Mouse (Mus musculus): Measurements from ENCODE around the gene Lmx1b.
A peak's percentile ranks its signal among the peaks of the same experiment; 100 is the strongest.

The Lmx1b gene

DNA sequence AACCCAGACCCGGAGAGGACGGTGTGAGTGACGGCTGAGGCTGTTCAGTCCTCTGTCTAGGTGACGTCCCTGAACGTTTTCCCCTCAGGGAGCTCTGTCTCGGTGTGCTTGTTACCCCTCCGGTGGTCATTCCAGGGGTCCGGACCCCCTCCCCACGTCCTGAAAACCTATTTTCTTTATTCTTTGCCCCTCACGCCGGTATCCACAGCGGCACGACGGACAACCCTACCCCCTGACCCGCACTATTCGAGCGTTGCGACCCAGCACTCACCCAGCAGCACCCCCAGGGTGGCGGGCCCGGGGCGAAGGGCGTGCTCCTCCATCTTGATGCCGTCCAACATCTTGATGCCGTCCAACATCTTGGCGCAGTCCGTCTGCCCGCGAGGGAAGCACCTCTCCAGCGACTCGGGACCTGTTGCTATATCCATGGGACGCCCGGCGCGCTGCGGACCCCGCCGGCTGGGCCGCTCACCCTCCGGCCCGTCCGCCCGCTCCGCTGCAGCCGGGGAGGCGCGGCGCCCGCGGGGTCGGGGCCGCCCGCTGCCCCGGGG is at the start of gene Lmx1b:
TSS of gene Lmx1b (minus strand) at position 341 of the 551 bp plus-strand sequence.
- DNase-seq (ENCODE audit: low read depth, low spot score) = no peak

DNA sequence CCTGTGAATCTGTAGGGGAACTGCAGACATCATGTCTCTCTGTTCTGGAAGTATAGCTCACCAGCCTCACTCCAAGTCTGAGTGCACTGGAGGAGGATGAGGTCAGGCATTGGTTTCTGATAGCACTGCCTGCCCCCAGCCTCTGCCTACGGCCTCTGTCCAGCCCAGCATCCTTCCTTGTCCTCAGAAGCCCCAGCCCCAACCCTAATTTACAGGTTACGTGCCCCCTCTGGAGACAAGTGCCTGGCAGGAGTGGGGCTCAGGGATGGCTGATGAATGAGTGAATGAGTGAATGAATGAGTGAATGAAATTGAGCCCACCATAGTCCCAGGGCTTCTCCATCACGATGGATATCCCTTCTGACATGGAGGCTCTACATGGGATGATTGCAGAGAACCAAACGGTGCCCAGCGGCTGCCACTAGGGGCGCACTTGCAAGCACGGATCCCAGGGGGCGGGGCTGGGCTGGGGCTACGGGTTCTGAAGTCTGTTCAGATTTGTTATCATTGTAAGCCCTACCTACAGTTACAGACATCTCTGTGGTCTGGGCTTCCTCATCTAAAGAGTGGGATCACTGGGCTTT is 49.7 kb upstream of the Lmx1b start:
- DNase-seq (ENCODE audit: low read depth, low spot score) = no peak

DNA sequence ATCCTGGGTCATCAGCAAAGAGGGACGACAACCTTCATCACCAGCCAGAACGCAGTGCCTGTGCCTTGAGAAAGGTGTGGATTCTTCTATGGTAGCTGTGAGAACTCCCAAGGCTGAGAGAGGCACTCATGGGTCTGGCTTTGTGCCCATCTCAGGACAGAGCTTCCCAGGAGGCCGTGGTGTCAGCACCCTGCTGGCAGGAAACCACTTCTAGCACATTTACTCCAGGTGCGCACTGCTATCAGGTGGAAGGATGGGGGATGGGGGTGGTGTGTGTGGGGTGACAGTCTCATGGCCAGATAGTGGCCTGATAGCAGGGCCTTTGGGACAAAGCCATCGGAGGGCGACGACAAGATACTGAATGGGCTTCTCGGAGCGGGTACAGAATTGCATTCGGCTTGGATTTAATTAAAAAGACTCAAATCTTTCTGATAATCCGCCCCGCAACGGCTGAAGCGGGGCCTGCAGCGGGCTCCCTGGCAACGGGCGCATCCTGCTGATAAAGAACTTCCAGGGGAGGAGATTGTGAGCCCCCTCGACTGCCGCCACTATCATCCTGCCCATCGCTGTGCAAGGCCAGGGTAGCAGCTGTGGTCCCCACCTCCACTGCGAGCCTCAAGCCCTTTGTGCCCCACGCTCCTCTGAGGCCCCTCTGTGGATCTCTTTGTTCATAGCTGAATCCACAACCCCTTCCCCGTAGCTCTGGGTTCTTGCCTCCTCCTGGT is 49.0 kb upstream of the Lmx1b start:
- DNase-seq (ENCODE audit: low read depth, low spot score) = no peak

DNA sequence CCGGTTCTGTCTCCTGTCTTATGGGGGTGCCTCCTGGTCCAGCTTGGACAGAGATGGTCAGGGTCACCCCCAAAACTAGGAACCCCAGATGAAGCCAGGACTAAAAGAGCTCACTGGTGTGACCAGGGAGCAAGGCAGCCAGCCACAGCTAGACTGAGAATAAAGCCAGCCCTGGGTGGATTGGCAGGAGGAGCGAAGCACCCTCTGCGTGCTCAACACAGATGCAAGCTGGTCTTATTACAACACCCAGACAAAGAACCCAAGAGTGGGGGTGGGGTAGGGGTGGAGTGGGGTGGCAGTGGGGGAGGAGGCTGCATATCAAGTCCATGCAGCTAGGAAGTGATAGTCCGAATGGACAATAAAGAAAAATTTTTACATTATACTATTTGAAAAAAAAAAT is 43.3 kb upstream of the Lmx1b start:
- no peak for DNase-seq (ENCODE audit: low read depth, low spot score)

DNA sequence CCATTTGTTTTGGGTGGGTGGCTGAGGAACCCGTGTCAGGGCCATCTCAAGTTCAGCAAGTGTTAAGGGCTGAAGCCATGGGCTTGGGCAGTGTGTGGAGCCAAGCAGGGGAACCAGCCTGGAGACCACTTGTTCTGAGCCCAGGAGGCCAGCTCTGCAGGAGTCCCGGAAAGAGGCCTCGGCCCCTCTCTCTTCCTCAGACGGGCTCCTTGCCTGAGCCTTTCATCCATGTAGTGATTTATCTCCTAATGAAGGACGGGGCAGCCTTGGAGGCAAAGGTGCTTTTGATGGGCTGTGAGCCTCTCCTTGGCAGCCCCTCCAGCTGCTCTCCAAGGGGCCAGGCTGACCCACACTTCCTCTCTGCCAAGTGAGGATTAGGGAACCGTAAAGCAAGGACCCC is 42.8 kb upstream of the Lmx1b start:
- no peak for DNase-seq (ENCODE audit: low read depth, low spot score)

DNA sequence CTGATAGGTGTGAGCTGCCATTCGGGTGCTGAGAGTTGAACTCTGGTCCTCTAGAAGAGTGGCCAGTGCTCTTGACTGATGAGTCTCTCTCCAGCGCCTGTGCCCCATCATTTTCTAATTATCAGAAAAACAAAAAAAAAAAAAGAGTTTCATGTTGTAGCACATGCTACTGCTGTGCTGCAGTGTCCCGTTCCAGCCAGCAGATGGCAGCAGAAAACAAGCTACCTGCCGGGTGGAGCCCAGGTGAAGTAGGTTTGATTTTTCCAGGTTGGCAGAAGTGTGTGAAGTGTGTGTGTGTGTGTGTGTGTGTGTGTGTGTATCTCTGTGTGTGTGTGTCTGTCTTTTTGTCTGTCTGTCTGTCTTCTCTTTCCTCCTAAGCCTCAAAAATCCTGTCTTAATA is 41.9 kb upstream of the Lmx1b start:
- DNase-seq (ENCODE audit: low read depth, low spot score) = peak; percentile 2

DNA sequence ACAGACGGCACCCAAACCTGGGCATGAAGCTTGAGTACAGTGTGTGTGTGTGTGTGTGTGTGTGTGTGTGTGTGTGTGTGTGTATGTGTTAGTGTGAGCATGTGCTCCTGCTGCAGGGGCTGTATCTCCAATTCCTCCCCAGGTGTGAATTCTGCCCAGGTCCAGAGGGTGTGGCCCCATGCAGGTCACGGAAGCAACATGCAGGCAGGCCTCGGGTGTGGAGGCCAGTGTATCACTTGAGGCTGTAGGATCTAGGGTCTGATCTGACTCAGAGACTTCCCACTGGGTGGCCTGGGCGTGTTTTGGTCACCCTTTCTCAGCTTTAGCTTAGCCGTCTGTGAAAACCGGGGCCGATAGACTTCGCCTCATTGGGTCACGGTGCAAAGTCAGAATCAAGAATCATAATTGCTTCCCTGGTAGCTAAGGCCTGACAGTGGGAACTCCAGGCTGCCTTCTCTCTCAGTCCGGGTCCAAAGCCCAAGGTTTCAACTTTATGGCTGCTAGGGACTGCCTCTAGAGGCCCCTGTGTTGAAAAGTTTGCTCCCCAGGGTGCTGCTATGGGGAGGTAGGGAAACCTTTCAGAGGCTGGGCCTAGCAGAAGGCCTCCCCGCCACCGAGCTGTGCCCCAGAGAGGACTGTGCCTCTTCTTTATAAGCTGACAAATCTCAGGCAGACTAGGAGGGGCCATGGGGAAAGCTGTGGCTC is 38.8 kb upstream of the Lmx1b start:
- no peak for DNase-seq (ENCODE audit: low read depth, low spot score)

DNA sequence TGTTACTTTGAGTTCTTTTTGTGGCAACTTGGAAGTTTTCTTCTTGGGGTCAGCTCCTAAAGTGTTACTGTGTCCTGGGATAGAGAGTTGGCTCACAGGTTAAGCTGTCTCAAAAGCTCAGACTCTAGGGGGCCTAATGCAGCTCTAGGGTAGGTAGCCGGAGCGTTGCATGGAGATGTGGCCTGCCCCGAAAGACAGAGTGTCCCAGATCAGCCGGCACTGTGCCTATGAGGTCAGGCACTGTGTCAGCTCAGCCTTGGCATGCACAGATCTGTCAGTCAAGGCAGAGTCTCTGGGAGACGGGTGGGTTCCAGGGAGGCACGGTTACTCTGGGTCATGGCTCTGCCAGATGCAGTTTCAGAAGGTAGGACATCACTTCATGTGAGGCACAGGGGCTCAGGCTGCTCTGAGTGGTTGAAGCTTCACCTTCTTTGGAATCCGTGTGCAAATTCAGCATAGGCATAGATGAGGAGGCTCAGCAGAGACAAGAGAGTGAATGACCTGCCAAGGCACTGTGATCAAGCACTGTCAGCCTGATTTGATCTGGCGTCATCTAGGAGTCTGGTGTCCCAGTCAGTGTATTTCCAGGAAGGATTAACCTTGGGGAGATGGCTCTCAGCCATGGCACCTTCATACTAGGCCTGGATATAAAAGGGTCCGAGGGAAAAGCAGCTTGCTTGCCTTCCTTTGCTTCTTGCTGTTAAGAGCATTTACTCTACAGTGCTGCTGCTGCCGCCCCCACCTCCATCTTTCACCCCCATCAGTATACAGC is 32.6 kb upstream of the Lmx1b start:
- no peak for DNase-seq (ENCODE audit: low read depth, low spot score)

DNA sequence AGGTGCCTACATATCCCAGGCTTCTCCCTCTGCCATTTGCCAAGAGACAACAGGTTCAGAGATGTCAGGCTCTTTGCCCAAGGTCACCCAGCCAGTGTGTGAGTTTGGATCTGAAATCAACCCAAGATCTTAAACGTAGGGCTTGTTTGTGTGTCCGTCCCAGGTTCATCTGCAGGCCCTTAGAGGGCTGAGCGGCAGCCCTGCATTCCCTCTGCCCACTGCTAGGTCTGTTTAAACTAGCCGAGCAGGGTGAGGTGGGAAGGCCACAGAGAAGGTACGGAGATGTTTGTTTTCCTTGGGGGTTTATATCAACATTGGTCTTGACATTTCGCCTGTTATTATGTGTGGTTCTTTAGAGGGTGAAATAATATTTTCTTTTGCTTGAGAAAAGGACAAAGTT is 28.4 kb upstream of the Lmx1b start:
- no peak for DNase-seq (ENCODE audit: low read depth, low spot score)

DNA sequence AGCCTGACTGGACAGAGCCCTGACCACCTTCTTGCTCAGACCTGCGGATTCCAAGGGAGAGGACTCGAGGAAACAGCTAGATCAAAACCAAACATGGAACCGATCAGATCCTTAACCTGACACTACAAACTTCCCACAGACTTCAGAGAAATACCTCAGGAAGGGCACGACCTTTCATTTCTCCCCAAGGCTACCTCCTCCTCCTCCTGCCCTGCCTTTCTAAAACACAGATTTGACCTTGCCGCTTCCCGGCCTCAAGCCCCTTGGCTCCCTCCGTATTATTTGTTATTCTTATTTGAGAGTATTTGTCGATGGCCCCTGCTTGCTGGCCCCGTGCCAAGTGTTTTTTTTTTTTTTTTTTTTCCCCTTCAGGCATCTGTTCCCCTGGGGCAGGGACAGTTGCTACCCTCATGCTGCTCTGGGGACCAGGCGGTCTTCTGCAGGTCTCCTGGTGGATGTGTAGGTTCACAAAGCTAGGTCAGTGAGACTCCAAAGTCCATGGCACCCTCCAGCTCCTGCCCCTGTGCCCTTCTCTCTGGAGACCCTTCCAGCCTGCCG is 26.2 kb upstream of the Lmx1b start:
- DNase-seq (ENCODE audit: low read depth, low spot score) = no peak

DNA sequence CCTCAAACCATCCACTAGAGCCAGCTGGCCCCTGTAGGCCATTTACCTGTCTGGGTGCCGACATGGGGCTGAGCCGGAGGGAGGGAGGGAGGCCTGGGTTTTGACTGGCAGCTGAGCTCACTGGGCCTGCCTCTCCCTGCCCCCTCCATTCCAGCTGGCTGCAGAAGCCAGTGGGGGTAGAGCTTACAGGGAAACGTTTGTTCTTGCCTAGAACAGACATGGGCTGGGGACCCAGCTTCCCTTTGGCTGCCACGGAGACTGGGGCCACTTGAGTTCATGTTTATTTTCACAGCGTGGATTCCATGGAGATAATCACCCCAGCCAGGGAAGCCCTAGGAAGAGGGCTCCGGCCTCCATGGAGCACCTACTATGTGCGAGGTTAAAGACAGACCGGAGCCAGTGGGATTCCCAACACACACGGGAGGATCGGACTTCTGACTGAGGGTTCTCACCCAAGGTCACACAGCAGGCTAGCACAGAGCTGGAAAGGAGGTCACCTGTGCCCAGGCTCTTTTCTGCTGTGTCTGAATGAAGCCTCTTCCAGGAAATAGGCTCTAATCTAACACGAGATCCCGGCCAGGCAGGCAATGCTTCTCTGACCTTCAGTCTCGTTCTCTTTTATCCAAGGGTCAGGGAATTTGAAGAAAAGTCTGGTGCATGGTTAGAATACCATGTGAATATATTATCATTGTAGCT is 25.2 kb upstream of the Lmx1b start:
- no peak for DNase-seq (ENCODE audit: low read depth, low spot score)

DNA sequence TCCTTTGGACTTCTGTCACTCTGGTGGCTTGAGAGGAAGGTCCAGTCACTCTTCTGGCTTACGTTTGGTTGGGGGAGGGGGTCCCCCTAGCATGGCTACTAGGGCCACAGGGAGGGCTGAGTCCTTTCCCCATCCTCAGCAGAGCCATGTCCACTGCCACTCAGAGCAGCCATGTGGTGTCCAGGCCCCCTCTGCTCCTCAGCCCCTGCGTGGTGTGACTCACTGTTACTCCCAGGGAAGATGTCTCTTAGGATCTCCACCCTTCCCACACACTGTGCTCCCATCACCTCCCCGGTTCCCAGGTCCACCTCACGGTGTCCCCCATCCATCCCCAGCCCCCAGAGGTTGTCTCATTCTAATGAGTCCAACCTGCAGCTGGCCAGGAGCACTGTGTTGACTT is 24.4 kb upstream of the Lmx1b start:
- no peak for DNase-seq (ENCODE audit: low read depth, low spot score)

DNA sequence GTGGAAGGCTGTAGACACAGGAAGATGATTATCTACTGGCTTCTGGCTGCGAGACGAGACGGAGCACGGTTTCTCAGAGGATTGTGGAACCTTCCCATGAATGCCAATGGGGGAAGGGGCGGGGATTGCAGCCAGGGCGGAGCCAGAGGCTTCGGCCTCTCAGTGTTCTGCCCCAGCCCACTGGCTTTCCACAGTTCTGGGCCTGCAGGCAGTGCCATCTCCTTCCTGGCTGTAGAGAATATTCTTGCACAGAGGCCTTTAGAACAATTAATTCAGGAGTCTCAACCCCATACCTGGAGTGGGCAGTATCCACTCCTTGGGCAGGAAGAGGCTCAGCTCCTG is 18.9 kb upstream of the Lmx1b start:
- no peak for DNase-seq (ENCODE audit: low read depth, low spot score)

DNA sequence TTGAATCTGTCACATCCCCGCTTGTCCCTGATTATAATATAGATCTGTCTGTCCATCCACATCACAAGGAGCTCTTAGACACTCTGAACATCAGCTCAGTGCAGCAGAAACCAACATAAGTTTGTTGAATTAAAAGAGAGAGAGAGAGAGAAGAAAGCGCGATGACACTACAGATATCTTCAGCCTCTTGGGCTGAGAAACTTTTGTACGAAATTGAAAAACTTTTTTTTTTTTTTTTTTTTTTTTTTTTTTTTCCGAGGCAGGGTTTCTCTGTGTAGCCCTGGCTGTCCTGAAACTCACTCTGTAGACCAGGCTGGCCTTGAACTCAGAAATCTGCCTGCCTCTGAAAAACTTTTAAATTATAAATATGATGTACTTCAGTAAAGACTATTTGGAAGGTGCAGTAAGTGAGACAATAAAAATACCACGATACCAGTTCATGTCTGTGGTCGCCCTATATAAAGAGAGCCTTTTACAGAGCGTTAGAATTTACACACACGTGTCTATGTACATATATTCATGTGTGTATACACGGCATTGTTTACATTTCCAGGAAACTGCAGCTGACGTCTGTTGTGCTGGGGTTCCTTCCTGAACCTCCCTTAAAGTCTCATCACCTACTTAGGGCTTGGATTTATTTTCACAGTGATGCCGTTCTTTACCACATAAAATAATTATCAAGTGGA is 18.4 kb upstream of the Lmx1b start:
- no peak for DNase-seq (ENCODE audit: low read depth, low spot score)

DNA sequence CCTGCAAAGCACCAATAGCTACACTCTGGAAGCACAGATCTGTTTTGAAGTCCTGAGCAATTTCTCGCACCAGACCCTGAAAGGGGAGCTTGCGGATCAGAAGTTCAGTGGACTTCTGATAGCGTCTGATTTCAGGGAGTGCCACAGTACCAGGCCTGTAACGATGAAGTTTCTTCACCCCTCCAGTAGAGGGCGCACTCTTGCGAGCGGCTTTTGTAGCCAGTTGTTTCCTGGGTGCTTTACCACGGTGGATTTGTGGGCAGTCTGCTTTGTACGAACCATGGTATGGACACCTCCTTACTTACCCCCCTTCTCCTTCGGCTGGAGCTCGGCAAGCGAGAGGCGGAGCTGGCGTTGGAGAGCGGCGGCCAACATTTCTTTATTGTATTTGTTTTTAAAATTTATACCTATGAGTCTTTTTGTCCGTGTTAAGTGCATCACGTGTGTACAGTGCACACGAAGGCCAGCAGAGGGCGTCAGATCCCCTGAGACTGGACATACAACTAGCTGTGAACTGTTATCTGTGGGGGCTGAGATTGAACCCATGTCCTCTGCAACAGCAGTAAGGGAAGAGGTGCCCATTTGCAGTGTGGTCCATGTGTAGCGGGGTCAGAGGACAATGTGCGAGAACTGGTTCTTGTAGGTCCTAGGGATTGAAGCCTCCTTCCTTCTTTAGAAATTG is 12.3 kb upstream of the Lmx1b start:
- DNase-seq (ENCODE audit: low read depth, low spot score) = no peak

DNA sequence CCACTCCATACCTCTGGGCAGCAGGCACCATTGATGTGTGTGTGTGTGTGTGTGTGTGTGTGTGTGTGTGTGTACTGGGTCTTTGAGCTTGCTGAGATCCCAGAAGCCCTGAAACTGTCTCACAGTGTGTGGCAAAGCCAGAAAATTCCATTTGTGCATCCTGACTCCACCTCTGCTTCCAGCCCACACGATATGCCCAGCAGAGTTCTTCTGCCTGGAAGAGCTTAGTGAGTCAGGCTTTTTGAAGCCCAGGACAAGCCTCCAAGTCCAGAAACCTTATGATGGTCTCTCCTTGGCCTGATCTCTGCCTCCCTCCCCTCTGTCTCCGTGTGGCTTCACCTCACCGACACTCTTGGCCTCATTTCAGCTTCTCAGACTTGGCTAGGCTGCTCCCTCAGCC is 9.1 kb upstream of the Lmx1b start:
- DNase-seq (ENCODE audit: low read depth, low spot score) = peak; percentile 17

DNA sequence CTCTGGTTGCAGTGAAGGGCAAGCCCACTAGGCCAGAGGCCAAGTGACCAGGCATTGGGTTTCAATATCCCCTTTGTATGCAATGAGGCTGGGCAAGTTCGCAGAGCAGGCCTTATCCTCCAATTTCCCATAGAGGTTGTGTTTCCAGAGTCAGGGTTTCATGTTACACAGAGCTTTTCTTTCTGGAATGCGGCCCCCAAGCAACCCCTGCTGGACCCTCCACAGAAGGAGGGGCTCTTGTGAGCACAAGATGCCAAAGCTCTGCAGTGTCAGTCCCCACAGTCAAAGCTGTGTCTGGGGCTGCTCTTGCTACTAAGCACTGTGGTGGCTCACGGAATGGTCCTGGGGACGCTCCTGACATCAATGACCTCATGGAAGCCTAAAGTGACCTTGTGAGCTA is 8.6 kb upstream of the Lmx1b start:
- DNase-seq (ENCODE audit: low read depth, low spot score) = no peak

DNA sequence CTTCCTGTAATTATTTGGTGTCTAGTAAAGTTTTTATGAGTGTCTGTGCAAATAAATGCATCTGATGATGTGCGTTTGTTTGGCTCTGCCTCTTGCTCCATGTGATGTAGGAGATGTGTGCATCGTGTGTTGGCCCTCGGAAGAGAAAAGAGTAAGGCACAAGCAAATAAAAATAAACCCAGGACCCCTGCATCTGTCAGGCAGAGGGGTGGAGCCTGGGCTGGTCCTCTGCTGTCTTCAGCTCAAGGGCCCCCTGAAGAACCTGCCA is 5.9 kb upstream of the Lmx1b start:
- DNase-seq (ENCODE audit: low read depth, low spot score) = no peak

DNA sequence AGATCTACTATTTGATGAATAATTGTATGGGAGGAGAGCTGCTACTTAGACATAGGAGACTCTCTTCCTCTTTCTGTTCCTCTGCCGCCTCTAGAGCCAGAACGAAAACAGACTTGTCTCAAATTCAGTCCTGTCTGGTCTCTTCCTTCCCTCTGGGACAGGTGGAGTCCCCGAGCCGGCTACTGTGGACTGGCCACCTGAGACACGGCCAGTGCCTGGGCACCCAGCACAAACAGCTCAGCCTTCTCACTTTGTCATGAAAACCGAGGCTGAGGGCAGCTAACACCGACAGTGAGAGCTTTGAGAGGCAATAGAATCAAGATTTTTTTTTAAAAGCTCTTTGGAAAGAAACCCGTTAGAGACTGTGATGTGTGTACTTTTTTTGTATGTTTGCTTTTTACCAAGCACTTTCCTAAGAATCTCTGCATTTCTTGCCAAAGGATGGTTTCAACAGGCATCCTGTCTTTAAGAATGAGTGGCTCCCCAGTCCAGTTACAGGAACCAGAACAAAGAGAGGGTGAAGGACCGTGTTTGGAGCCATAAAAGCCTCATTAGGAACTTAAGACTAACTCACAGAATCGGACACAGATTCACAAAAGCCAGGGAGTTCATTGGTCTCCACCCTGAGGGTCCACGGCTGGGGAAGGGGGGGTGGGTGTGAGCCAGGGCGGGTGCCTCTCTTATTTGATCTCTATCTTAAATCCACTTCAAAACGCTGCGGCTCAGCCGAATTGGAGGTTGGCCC is 5.4 kb upstream of the Lmx1b start:
- no peak for DNase-seq (ENCODE audit: low read depth, low spot score)

Measured in telencephalon, adult 2 months (tissue).